Mouse (Mus musculus) liver, embryonic 16.5 days (tissue): Measurements from ENCODE around the gene Tbc1d10a. TPM values are rescaled to one million over a fixed set of nuclear protein-coding genes. Genes with fewer than 3 reads are reported as not detected.

Experiments
- ATAC-seq: fragments of 200-750 bp; cut with Nextera tagmentation; 2 replicates; pipeline ENCODE4 v1.8.0; 2017; ENCODE audit warnings: low read depth, mild to moderate bottlenecking, moderate number of reproducible peaks, moderate library complexity
- H3K27ac ChIP-seq: fragments of 300-500 bp; sonication (generic); 2 replicates; pipeline ENCODE4 v1.5.1; 2014; ENCODE audit warnings: mild to moderate bottlenecking, low read length
- H3K27me3 ChIP-seq: fragments of 300-500 bp; sonication (generic); 2 replicates; pipeline ENCODE4 v1.6.1; 2014; ENCODE audit warnings: low read depth, low read length, mixed read lengths; ENCODE audit not compliant: control insufficient read depth, insufficient read depth
- H3K36me3 ChIP-seq: fragments of 300-500 bp; sonication (generic); 2 replicates; pipeline ENCODE4 v1.6.1; 2014; ENCODE audit warnings: mild to moderate bottlenecking; ENCODE audit not compliant: control insufficient read depth, insufficient read depth
- H3K4me1 ChIP-seq: fragments of 300-500 bp; sonication (generic); 2 replicates; pipeline ENCODE4 v1.6.1; 2014; ENCODE audit warnings: low read depth, low read length, mixed read lengths; ENCODE audit not compliant: control insufficient read depth
- H3K4me2 ChIP-seq: fragments of 300-500 bp; sonication (generic); 2 replicates; pipeline ENCODE4 v1.6.1; 2014; ENCODE audit warnings: low read depth, low read length, mixed read lengths
- H3K4me3 ChIP-seq: fragments of 300-500 bp; sonication (generic); 2 replicates; pipeline ENCODE4 v1.5.1; 2014; ENCODE audit warnings: low read depth, mild to moderate bottlenecking, low read length
- H3K9ac ChIP-seq: fragments of 300-500 bp; sonication (generic); 2 replicates; pipeline ENCODE4 v1.6.1; 2014; ENCODE audit warnings: low read depth, low read length
- H3K9me3 ChIP-seq: fragments of 300-500 bp; sonication (generic); replicated peaks from 2 replicates; pipeline ENCODE4 v1.6.1; 2016; ENCODE audit warnings: low read length; ENCODE audit not compliant: control insufficient read depth
- WGBS: fragments of 180-500 bp; shearing (Covaris S2); extraction: QIAGEN DNeasy Blood & Tissue Kit; methylation state at CpG from one replicate; pipeline ENCODE4 v1.1.7; 2014; ENCODE audit not compliant: insufficient replicate concordance; 5-methylcytosine and 5-hydroxymethylcytosine counted together
- polyA plus RNA-seq: library from polyadenylated mRNA; unstranded; fragments of >200 nt; fragmentation: Nextera tagmentation; extraction: Ambion mirVana; gene quantifications from 2 replicates; pipeline ENCODE4 v1.2.1, GENCODE M21; 2015

The Tbc1d10a gene
- polyA plus RNA-seq, 1 experiment from 2014 or later, result 6.5 TPM

DNA sequence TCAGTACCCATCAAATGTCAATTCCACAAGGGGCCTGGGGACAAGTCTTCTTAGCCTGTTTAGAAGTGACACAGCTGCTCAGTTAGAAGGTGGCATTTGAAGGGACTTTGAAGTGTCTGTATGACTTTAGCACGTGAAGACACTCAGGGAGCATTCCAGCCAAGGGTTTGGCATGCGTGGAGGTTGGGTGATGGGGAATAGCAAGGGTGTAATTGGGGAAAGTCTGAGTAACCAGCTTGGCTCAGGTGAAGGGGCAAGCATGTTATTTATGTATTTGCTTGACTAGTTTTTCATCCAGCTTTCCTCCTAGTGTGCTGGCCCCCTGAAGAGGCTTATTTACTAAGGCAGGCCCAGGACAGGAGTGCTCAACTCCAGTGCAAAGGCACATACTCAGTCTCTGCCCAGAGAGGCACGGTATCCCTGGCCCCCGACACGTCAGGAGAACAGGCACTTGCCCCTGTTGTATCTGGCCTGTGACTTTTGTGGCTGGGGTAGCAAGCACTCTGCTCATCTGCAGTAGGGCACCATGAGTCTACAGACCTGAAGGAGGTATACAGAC is 18.6 kb downstream of the Tbc1d10a start:
- H3K4me3 ChIP-seq, result no peak overlapping the region
- no peak overlapping the region for H3K9ac ChIP-seq
- no peak for ATAC-seq
- no peaks in the 10 kb centered on the region for H3K36me3 ChIP-seq
- H3K4me2 ChIP-seq, result no peak overlapping the region
- no peaks in the 10 kb centered on the region for H3K27me3 ChIP-seq
- 82% methylated on average over 5 of the region's 5 CpGs for WGBS
- no peak overlapping the region for H3K27ac ChIP-seq
- H3K9me3 ChIP-seq, result no peaks in the 10 kb centered on the region
- peaks cover 2% of the 10 kb centered on the region; the same call in 1 of the 2 replicates for H3K4me1 ChIP-seq

DNA sequence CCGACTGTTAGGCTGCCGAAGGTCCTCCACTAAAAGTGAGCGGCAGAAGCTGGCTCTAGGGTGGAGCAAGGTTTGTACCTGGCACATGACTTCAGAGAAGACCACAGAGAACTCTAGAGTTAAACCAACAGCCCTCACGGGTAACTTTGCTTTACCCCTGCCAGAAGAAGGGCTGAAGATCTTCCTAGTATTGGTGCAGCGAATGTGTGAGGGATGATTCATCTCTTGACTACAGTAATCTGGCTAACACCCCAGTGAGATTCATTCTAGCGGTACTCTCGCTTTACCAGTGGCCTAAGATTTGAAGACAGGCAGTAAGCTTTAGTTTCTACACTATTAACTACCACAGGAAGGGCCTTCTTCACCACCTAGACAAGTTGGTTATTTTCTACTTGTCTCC is 19.4 kb downstream of the Tbc1d10a start:
- Histone ChIP-seq H3K27ac (no peak overlapping the region), H3K4me2 (no peak overlapping the region), H3K27me3 (no peaks in the 10 kb centered on the region), H3K9me3 (no peaks in the 10 kb centered on the region), H3K9ac (no peak overlapping the region), H3K4me3 (no peak overlapping the region), H3K4me1 (peaks cover 2% of the 10 kb centered on the region; the same call in 1 of the 2 replicates), H3K36me3 (no peaks in the 10 kb centered on the region)
- ATAC-seq, result no peak
- WGBS, result 79% methylated on average over 7 of the region's 7 CpGs

DNA sequence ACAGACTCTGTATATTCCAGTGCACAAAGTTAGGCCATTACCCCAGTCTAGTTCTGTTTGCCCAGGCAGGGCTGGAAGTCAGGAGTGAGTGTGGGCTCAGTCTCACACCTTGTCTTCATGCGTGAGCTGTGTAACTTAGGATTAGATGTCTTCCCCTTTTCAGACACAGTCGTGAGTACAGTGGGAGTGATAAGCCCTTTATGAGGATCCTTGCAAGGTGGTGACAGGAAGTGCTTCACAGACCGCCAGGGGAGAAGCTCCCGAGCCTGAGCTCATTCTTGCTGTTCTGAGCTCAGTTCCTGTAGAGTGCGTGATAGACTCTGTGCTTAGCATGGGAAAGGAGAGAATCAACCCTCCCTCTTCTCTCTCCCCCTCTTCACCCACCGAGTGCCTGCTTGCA is 20.0 kb downstream of the Tbc1d10a start:
- Histone ChIP-seq H3K4me1 (peaks cover 2% of the 10 kb centered on the region; the same call in 1 of the 2 replicates), H3K36me3 (no peaks in the 10 kb centered on the region), H3K9me3 (no peaks in the 10 kb centered on the region), H3K27me3 (no peaks in the 10 kb centered on the region), H3K4me3 (no peak overlapping the region), H3K9ac (no peak overlapping the region), H3K4me2 (no peak overlapping the region), H3K27ac (no peak overlapping the region)
- ATAC-seq, result no peak
- 15% methylated on average over 6 of the region's 6 CpGs for WGBS

DNA sequence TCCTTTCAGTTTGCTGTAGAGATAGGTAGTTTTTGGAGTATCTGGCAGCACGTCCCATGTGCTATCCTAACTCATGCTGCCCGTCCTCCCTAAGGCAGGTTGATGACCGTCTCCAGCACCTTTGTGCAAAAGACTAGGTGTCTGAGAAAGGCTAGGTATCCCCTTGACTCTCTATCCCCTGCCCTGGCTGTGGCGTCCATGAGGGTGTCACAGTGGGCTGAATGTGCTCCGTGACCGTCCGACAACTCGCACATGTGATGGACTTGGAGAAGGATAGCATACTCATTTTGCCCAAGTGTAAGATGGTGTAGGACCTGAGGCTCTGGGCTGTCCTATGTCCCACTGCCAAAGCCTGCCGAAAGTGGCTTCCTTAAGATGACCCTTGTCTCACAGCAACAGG is 21.1 kb downstream of the Tbc1d10a start:
- Histone ChIP-seq H3K27ac (no peak overlapping the region), H3K4me1 (peaks cover 2% of the 10 kb centered on the region; the same call in 1 of the 2 replicates), H3K36me3 (no peaks in the 10 kb centered on the region), H3K9me3 (no peaks in the 10 kb centered on the region), H3K4me2 (no peak overlapping the region), H3K9ac (no peak overlapping the region), H3K4me3 (no peak overlapping the region), H3K27me3 (no peaks in the 10 kb centered on the region)
- no peak for ATAC-seq
- 79% methylated on average over 9 of the region's 9 CpGs for WGBS

- no peak overlapping the region for H3K9ac ChIP-seq
- no peaks in the 10 kb centered on the region for H3K36me3 ChIP-seq
- H3K4me1 ChIP-seq, result no peaks in the 10 kb centered on the region
- H3K4me2 ChIP-seq, result no peak overlapping the region
- no peaks in the 10 kb centered on the region for H3K27me3 ChIP-seq
- 56% methylated on average over 5 of the region's 5 CpGs for WGBS
- ATAC-seq, result no peak
- H3K4me3 ChIP-seq, result no peak overlapping the region
- H3K9me3 ChIP-seq, result no peaks in the 10 kb centered on the region
- H3K27ac ChIP-seq, result no peak overlapping the region
Observed at GRCm38 (mm10) chr11:4209556-4209955, 23.0 kb downstream of the Tbc1d10a start.

- Histone ChIP-seq H3K4me3 (no peak overlapping the region), H3K9ac (no peak overlapping the region), H3K4me1 (no peaks in the 10 kb centered on the region), H3K9me3 (no peaks in the 10 kb centered on the region), H3K27ac (no peak overlapping the region), H3K36me3 (no peaks in the 10 kb centered on the region), H3K27me3 (no peaks in the 10 kb centered on the region), H3K4me2 (no peak overlapping the region)
- 57% methylated on average over 1 of the region's 1 CpGs for WGBS
- no peak for ATAC-seq
Observed at GRCm38 (mm10) chr11:4210786-4211185, 24.2 kb downstream of the Tbc1d10a start.

DNA sequence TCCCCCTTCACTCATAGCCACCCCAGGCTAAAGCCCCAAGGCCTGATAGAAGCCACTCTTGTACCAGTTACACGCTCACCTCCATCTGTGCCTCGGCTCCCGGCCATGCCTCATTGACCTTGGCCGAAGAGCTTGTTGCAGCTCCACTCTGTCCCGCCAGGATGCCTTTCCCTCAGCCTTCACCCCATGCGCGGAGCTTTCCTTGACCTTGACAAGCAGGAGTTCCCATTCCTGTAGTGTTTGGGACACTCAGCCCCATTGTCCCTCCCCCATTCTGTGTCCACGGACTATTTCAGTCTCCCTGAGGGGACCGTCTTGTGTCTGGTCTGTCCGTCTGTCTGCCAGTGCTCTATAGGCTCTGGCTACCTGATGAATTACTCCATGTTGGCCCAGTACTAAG is 26.5 kb downstream of the Tbc1d10a start:
- Histone ChIP-seq H3K27ac (no peak overlapping the region), H3K4me2 (no peak overlapping the region), H3K9me3 (no peaks in the 10 kb centered on the region), H3K9ac (no peak overlapping the region), H3K4me3 (no peak overlapping the region), H3K27me3 (no peaks in the 10 kb centered on the region), H3K36me3 (no peaks in the 10 kb centered on the region), H3K4me1 (peaks cover 6% of the 10 kb centered on the region)
- no peak for ATAC-seq
- WGBS, result 84% methylated on average over 10 of the region's 10 CpGs

DNA sequence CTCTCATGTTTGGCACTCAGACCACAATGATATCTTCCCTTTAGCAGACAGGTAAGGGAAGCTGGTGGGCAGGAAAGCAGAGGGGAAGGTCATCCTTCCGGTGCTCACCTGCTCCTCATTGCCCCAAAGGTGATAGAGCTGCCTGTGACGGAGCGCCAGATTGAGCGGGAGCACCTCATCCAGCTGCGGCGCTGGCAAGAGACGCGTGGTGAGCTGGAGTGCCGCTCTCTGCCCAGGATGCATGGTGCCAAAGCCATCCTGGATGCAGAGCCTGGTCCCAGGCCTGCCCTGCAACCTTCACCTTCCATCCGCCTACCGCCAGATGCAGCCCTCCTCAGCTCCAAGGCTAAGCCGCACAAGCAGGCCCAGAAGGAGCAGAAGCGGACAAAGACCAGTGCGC is 28.0 kb downstream of the Tbc1d10a start:
- 93% methylated on average over 14 of the region's 14 CpGs for WGBS
- Histone ChIP-seq H3K4me3 (no peak overlapping the region), H3K9ac (no peak overlapping the region), H3K36me3 (no peaks in the 10 kb centered on the region), H3K4me2 (no peak overlapping the region), H3K27me3 (peaks cover 13% of the 10 kb centered on the region), H3K4me1 (peaks cover 18% of the 10 kb centered on the region), H3K9me3 (no peaks in the 10 kb centered on the region), H3K27ac (no peak overlapping the region)
- no peak for ATAC-seq

DNA sequence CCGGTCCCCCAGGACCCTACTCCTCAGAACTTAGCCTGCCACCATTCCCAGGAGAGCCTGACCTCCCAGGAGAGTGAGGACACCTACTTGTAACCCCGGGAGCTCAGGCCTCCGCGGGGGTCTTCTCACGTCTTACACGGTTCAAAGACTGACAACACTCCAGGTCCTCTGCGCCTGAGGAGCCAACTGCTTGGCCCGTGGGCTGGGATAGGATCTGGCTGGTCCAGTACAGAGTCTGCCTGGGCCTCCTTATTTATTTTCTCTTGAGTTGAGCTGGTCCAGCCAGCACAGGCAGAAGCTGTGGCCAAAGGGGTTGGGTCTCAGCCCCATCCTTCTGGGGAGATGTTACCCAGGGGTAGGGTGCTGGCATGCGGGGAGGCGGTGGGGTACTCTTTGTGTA is 28.5 kb downstream of the Tbc1d10a start:
- ATAC-seq, result no peak
- 72% methylated on average over 10 of the region's 10 CpGs for WGBS
- no peak overlapping the region for H3K27ac ChIP-seq
- H3K4me3 ChIP-seq, result no peak overlapping the region
- no peak overlapping the region for H3K4me2 ChIP-seq
- H3K36me3 ChIP-seq, result no peaks in the 10 kb centered on the region
- peaks cover 17% of the 10 kb centered on the region for H3K27me3 ChIP-seq
- H3K9me3 ChIP-seq, result no peaks in the 10 kb centered on the region
- no peak overlapping the region for H3K9ac ChIP-seq
- peaks cover 21% of the 10 kb centered on the region for H3K4me1 ChIP-seq
